Mouse (Mus musculus) adrenal gland, adult 8-10 months (tissue): ENCODE measurements around the gene Nrxn1. TPM values are rescaled to one million over a fixed set of nuclear protein-coding genes. Genes with fewer than 3 reads are reported as not detected.
"Not testable (repeated sequence)": the region's sequence is repeated elsewhere in the genome, so short reads cannot be mapped to it uniquely, and the experiment has no call there.

ENCODE experiments used
- DNase-seq: peaks from one replicate; pipeline ENCODE4 v3.0.0; 2022
- total RNA-seq, 4 experiments: library from RNA; stranded (reverse); gene quantifications; 2 replicates each; pipeline ENCODE4 v1.2.4; 2022

Nrxn1 gene
- total RNA-seq, 4 experiments from 2014 or later, result 14.2 to 45.2 (median 31.2) TPM

DNA sequence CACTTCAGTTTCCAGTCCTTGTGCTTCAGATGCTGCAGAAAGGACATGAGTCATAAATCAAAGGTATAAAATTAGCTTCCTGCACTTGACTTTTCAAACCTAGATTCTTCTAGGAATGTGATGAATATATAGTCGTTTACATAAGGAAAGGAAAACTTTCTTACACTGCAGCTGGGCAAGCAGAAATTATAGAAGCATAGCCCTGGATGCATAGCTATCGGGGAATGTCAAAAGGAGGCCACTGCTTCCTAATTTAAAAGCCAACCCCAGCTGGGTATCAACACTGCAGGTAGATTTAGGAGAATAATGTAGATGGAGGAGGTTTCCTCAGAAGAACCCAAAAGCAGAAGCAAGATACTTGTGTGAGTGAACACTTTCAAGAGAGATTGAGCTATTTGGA is 523.0 kb downstream of the Nrxn1 start:
- no peak for DNase-seq

DNA sequence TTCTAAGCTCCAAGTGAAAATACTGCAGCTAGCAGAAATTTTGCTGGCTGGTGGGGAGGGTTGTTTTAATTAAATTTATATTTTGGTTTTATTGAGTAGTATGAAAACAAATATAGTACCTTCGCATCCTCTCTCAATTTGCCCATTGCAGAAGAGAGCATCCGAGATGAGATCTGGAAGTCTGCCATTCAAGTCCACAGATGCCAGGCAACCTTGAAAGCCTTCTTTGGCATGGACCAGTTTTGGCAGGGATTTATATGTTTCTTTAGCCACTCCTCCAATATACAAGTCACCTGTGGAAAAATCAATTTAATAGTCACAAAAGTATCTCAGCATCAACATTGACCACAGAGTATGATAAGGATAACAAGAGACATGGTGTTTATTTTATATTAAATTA is 527.7 kb downstream of the Nrxn1 start:
- DNase-seq, result no peak

GRCm38 (mm10) chr17:90556376-90556775 is 536.5 kb downstream of the Nrxn1 start:
- no peak for DNase-seq

DNA sequence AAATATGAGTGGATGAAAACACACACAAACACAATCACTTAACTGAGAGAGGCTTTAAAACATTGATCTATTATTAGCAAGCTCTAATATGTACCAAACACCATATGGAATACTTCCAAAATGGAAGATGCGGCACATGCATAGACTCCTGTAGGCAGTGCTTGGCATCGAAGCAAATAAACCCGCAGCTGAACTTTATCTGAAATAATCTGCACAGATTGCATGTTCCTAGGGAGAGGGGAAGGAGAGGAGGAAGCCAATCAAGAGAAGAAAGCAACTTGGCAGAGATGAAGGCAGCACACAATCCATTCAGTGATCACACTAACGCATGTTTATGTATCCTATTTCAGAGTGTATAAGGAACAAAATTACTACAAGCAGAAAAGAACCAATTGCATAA is 542.5 kb downstream of the Nrxn1 start:
- no peak for DNase-seq

DNA sequence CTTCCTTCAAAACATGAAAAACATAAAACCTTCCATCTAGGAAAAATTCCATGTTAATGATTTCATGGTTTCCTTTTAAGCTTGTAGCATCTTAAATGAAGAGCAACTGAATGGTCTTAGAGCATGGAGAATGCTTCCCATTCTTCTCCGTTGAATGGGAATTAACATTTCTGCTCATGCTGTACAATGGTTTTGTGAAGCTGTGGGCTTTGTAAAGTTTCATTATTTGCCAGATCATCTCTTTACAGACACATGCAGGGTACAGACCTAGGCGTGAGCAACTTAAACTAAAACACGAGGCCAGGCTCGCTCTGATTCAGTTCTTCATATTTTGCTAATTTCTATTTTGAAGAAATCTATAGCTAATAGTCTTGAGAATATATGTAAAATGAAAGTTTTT is 546.1 kb downstream of the Nrxn1 start:
- no peak for DNase-seq

DNA sequence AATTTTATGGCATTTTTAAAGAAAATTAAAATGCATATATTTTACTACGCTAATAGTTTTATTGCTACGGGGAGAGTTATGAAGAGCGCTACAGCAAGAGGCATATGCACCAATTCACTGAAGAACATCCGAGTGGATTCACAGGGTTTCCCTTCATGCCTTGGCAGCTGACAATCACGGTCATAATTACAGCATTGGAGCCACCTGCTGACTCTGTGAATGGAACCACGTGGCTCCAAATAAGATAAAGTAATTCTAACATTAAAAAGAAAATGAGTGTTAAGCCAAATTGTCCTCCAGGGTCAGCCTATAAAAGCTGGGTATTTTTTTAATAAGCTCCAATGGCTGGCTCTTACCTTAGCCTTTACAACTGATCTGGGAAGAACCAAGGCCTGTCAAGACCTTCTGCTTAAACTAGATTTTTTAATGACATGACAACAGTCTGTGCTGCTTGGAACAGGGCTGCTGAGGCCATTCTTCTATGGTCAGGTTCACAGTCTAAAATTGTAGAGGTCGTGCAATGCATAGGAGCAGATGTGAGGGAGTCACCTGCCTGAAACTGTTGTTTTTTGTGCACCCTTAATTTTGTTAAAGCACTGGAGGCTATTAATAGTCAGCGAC is 548.1 kb downstream of the Nrxn1 start:
- no peak for DNase-seq

GRCm38 (mm10) chr17:90543986-90544638 is 548.8 kb downstream of the Nrxn1 start:
- no peak for DNase-seq

GRCm38 (mm10) chr17:90531443-90531842 is 561.4 kb downstream of the Nrxn1 start:
- DNase-seq, result no peak

- DNase-seq, result no peak
Observed at GRCm38 (mm10) chr17:90506026-90506425, 586.8 kb downstream of the Nrxn1 start.

DNA sequence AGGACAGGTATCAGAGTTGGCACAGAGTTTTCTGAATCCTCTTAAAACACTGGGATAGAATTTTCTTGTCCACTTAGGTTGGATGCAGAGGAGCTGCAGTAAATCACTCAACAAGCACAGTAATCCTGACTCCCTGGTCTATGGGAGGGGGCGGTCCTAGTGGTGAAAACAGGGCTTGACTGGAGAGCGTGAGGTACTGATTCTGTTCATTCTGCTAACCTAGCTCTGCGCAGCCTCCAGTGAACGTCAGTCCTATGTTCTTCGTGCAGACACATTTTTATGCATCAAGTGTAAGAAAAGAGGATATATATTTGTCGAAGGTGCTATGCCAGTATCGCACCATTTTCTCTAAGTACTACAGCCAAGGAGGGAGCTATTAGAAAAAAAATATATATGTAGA is 588.9 kb downstream of the Nrxn1 start:
- not testable (repeated sequence) for DNase-seq

GRCm38 (mm10) chr17:90501023-90501675 is 591.7 kb downstream of the Nrxn1 start:
- DNase-seq, result no peak

GRCm38 (mm10) chr17:90479531-90480250 is 613.2 kb downstream of the Nrxn1 start:
- no peak for DNase-seq

DNA sequence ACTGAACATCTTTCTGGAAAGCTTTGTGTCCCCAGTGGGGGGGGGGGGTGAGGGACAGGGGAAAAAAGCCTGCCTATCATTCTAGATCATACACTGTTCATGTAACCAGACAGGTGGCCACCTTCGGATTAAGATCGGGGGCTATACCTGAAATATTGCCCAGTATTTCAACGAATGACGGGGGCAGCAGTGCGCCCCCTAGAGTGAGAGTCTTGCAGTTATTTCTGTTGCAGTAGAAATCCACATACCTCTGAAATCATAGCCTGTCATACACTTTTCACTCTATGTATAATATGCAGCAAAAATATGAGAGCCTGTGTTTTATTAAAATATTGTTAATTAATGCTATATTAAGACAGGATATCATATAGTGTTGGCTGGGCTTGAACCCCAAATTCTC is 636.1 kb downstream of the Nrxn1 start:
- no peak for DNase-seq

DNA sequence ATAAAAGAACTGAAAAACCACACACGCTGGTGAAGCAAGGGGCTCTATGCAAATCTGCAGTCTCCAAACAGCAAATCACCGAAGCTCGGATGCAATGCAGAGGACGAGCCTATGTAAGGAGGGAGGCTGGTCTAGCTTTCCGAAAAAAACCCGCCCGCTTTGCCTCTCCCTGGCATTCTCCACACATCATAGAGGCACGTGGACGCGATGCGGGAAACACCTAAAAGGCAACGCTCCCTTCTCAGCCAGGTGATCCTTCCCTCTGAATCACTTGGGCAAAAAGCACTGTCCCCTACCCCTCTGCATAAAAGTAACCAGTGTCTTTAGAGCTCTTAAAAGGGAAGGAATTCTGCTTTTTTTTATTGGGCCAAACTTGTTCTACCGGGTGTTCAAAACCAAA is 637.0 kb downstream of the Nrxn1 start:
- no peak for DNase-seq

GRCm38 (mm10) chr17:90455409-90455775 is 637.5 kb downstream of the Nrxn1 start:
- no peak for DNase-seq

GRCm38 (mm10) chr17:90454738-90455408 is 638.0 kb downstream of the Nrxn1 start:
- DNase-seq, result no peak

- DNase-seq, result no peak
Observed at GRCm38 (mm10) chr17:90454356-90454737, 638.5 kb downstream of the Nrxn1 start.

GRCm38 (mm10) chr17:90453280-90453679 is 639.6 kb downstream of the Nrxn1 start:
- DNase-seq, result no peak

GRCm38 (mm10) chr17:90452770-90453169 is 640.1 kb downstream of the Nrxn1 start:
- DNase-seq, result no peak

GRCm38 (mm10) chr17:90451384-90451783 is 641.5 kb downstream of the Nrxn1 start:
- DNase-seq, result no peak

- no peak for DNase-seq
Observed at GRCm38 (mm10) chr17:90443067-90443466, 649.8 kb downstream of the Nrxn1 start.

DNA sequence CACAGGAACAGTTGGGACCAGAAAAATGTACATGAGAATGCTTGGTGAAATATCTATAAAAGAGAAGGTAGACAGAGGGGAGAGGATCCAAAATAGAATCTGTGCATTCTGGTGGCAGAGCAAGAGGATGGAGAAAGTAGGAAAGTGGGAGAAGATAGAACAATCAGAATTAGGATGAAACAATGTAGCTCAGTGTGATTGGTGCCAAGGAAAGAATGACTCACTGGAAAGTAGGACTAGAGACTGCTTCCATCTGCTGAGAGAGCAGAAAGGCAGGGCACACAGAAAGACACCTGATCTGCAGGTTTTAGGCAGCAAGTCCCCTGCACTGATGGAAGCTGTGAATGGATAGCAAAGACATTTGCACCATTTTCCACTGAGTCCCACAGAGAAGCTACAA is 657.0 kb downstream of the Nrxn1 start:
- DNase-seq, result no peak

- DNase-seq, result no peak
Observed at GRCm38 (mm10) chr17:90435371-90435770, 657.5 kb downstream of the Nrxn1 start.
